Mouse (Mus musculus) cerebellum, postnatal 36 days (tissue): ENCODE measurements at regions not wholly inside any gene's neighbourhood (a gene's known extent, or its start where the extent isn't known, plus 50 kb on each side); places are given as distances from the start of the nearest gene placed in this dataset.

Experiments
- DNase-seq, 2 experiments: peaks; one replicate each; pipeline ENCODE4 v3.0.0; 2021 to 2022; ENCODE audit warnings: mixed read lengths in 2 of 2

DNA sequence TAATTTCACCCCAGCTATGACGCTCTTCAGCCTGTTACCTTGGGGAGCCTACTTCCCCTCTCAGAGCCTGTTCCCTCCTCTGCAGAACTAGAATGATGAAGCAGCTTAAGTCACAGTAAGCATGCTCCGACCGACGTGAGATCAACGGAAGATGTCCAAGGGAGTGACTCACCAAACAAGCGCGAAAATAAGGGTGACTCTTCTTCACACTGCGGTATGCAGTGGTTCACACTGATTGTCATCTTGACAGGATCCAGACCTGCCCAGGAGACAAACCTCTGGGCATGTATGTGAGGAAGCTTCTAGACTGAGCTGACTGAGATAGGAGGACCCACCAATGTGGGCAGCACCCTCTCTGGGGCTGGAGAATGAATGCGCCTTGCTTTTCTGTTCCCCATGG lies 116.3 kb upstream of the Tpm1 start:
- no peak for DNase-seq

DNA sequence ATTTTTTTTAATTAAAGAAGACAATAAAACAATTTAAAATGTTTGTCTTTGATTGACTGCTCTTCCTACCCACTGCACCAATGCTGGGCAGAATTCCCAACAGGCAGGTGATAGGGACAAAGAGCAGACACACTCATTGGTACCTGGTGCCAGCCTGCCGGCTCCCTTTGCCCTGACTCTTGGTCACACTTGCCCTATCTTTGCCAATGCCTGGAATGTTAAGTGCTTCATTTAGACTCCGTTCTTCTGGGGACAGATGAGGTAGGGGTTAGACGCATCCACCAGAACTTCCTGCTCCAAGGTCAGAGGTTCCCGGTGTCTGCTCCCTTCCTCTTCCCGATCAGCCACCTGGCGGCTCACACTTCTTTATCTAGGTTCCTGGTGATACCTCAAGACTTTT lies 114.5 kb upstream of the Tpm1 start:
- no peak for DNase-seq

DNA sequence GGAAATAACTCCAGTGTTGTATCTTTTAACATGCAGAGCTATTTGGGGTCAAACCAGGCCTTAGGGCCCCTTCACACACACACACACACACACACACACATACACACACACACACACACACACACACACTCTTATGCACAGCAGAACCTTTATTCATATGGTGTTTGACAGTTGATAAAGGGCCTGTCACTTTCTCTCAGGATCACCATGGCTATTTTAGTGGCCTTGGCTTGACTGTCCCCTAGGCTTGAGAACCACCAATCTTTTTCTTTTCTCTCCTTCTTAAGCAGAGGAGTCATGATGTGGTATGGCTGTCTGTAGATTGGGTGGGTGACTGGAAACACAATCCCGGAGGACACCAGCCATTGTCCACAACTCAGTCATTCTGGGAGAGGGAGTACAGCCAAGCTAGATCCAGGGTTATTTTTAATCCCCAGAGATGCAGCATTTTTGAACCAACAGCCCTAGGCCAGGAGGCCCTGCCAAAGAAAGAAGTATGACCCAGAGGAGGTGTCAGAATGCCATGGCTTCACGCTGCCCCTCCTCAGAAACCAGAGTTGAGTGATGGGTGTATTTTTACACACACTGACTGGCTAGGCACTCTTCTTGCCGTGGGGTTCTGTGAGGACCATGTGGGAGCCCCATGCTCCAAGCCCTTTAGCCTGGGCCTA lies 111.7 kb upstream of the Tpm1 start:
- DNase-seq = no peak

DNA sequence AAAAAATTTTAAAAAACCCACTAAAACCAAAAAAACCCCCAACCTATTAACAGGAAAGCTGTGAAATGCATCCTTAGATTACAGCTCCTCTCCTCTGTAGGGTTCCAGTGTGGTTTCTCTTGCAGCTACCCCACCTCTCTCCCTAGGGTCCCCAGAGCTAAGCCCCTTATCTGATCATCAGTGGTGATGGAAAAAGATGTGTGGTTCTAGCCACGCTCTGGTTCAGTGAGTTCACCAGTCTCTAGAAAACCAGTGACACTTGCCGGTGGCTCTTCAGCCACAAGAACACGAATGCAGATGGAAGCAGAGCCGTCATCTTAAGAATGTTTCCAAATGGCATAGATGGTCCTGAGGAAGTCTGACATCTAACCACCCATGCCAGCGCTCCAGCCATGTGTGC lies 111.1 kb upstream of the Tpm1 start:
- no peak for DNase-seq

DNA sequence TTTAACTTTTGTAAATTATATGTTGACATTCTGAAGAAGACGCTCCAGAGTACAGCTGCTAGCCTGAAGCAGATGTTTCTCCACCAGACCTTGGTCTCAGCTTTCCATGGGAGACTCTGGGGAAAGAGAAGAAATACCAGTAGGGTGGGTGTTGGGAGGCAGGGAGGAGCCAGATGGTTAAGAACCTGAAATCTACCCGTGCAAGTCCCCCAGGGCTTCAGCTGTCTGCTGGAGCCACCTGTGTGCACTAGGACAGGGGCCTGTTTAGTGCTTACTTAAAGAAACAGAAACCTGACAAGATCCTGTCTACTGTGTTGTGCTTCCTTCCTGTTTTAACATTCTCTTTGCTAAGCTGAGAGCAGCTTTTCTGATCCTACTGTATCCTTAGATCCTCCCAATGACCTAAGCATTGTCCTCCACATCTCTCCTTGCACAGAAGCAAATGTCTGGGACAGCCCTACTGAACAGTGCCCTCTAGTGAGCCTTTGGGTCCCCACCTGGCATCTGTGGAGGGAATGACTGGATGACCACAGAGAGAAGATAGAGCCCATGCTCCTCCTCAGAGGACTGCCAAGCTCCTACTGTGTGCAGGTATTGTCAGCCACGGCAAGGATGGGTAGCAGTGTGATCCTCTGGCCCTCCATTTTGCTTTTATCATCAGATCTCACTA lies 107.5 kb upstream of the Tpm1 start:
- peak; percentile 23 to 30 for DNase-seq

DNA sequence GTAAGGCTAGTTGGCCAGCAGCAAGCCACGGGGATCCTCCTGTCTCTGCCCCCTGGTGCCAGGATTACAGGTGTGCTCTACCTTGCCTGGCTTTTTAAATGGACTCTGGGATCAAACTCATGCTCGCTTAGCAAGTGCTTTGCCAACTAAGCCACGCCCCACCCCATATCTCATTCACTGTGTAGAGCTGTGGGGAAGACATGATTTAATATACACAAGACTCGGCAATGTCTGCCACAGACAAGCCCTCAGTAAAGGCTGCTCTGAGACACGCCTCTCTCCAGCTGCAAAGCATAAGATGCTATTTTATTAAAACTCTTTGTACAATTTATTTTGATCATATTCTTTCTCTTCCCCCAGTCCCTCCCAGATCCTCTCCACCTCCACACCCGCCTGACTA lies 104.9 kb upstream of the Tpm1 start:
- DNase-seq = no peak

DNA sequence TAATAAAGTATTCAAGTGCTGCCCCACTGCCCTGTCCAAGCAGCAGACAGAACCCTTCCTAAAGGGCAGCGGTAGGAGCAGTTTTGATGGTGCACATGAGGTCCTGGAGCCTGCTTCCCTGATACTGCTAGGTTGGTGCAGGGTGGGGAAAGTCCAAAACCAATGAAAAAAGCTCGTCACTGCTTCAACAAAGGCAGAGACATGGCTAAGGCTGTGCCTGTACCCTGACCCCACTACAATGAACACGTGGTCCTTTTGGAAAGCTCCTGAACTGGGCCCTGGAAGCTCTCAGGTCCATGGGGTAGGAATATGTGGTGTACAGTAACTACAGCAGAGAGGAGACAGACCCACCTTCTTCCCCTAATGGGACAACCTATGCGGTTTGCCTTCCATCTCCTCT lies 104.1 kb upstream of the Tpm1 start:
- no peak for DNase-seq

DNA sequence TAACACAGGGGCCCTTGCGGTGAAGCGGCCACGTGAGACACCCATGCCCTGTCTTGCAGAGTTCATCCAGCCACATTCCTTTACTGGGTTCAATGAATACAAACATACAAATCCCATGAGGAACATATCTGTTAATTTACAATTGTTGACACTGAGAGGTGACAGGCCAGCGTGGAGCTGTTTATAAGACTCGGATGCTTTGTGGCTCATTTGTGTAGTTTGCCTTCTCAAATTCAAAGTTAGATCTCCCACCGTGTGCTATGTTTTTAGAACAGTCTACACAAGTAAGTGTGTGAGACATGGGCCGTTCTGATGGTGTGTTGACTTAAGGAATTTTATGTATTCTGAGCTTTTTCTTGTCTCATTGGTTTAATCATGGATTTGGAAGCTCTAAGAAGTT lies 98.5 kb upstream of the Tpm1 start:
- DNase-seq = no peak

DNA sequence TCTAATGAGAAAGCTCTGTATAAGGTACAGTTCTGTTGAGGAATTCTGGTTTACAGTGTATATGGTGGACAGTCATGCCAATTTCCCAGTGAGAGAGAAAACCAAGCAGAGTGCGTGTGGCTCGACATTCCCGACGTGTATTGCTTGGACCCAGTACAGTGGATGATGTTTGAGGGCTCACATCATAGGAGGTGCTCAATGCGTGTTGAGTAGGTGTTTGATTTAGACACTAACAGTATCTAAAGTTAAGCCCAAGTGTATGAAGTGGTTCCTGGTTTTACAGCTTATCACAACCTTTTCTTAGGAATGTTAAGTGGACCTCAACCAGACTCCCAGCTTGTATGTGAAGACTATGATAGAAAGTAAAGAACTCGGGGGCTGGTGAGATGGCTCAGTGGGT lies 96.2 kb upstream of the Tpm1 start:
- DNase-seq = no peak

DNA sequence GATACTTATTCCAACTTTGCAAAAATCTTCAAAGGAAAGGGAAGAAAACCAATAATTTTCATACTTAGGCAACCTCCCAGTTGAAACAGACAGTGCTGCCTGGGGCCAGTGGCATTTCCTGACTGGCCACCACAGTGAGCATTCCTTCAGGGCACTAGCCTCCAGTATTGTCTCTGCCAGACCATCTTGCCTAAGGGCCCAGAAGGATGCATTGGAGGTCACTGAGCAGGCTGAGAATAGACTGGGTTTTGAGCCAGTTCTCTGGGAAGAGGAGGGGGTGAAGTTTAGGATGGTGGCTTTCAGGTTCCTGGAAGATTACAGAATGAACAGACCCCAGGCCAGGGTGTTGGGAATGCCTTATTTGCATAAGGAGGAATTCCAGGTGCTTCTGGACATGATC lies 95.3 kb upstream of the Tpm1 start:
- DNase-seq = no peak

DNA sequence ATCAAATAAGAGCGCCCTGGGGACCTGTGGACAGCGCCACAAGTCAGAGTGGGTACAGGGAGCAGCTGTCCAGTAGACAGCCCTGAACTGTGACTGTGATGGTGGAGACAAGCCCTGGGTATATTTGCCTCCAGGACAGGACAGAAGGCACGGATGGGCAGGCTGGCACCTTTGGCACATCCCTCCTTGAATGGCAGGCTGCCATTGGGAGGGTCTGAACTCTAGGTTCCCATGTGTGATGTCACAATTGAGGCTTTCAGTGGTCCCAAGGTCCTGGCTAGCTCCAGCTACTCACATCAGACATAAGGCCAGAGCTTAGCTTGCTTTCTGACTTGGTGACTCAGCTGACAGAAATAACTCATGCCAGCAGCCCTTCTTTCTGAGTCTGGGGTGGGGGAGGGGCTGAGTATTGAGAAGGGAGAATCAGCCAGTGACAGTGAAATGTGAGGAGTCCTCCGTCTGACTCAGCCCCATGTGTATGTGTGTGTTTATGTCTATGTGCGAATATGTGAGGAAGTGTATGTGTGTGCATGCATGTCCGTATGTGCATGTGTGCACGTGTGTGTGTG lies 91.2 kb upstream of the Tpm1 start:
- no peak for DNase-seq

DNA sequence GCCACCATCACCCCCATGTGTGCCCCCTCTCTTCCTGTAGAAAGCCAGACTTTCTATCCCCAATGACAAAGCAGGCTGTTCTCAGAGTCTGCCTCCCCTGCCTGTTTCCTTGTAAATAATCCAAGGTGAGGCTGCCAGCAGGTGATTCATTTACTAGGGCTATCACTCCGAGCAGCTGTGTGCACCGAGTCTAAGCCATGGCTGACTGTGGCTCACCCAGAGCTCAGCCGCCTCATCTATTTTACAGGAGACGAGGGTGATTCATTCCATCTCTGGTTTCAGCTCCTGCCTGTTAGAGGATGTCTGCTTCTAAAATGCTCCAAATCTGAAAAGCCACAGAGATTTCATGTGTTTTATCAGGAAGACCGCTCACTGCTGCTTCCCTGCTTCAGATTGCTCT lies 88.5 kb upstream of the Tpm1 start:
- DNase-seq = no peak

DNA sequence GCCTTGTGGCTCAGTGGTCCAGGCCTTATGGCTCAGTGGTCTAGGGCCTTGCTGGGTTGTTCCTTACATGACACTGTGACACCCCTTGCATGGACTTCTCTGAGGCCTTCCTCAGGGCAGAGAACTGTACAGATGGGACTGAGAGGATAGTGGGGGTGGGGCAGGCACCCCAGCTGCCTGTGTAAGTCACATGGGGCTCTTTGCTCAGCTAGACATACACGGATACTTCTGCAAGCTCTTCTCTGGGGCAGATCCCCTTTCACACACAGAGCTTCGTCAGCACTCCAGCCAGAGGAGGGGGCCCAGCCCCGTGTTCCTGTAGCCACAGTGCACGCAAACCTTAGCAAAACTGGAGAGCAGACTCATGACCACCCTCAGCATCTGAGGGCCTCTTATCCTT lies 87.9 kb upstream of the Tpm1 start:
- DNase-seq = no peak

DNA sequence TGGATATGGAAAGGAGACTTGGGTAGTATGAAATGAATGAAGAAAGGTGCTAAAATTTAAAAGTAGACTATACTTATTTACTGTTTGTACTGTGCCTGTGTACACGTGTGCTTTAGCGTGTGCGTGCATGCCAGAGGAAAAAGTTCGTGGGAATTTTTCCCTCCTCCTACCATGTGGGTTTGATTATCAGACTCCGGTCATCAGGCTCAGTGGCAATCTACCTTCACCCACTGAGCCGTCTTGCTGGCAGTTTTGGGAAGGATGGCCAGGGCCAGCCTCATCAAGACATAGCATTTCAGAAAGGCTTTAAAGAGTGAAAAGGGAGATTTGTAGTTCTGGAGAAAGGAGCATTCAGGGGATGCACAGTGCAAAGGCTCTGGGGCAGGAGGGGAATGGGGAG lies 87.0 kb upstream of the Tpm1 start:
- no peak for DNase-seq

DNA sequence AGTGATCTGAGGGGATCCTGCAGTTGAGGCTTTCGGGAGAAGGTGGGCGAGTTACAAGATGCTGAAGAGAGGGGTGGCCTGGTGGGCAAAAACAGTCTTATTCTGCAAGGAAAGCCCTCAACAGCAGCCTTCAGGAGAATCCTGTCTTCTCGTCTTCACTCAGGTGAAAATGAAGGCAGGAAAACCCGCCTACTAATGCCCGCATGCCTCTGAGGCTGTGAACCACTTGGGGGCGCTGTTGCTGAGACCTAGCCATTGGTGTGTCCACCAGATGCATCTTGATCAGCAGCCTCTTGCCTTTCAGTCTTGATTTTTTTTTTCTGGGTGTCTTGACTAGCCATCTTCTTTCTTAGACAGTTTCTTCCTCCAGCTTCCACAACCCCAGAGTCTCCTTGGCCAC lies 85.2 kb upstream of the Tpm1 start:
- no peak for DNase-seq

DNA sequence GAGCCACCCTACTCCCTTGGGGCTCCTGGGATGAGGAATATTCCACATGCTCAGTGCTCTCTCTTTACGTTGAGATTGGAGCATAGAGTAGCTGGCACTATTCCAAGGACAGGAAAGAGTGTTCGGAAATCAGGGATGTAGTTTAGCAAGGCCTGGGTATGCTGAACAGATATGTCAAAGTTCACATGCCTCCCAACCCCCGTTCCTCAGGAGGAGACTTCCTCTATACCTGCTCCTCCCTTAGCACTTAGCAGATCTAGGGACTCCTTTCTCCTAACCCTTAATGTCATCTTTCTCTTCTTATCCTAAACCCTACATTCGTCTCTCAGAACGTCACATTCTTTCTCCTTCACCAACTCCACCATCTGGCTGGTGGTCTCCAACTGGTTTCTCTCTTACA lies 83.2 kb upstream of the Tpm1 start:
- DNase-seq = no peak

DNA sequence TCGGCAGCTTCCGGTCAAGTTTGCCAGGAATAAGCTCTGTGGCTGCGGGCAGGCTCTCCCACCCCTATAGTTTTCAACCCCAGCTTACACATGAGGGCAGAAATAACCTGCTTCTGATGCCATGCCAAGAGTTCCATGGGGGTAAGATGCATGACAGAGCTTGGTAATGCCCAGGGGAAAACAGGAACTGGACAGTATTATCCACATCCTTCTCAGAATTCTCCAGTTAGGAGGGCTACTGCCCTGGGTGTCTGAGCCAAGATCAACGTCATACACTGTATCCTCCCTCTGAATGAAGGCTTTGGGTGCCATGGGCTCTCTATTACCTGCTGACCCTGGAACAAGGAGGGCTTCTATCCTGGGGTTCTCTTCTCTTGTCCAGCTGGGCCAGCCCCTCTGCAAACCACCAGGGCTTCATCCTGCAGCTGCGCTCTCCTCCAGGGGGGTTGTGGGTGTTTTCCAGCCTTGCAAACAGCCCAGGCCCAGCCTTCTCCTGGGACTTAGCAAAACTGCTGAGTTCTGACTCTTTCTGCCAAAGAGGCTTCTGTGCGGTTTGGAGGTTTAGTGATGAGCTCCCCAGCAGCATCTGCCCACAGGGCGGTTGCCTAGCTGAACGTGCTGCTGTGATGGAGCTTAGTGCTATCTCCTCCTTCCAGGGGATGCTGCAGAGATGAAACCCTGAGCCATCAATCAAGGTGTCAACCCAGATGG lies 81.7 kb upstream of the Tpm1 start:
- DNase-seq = no peak

DNA sequence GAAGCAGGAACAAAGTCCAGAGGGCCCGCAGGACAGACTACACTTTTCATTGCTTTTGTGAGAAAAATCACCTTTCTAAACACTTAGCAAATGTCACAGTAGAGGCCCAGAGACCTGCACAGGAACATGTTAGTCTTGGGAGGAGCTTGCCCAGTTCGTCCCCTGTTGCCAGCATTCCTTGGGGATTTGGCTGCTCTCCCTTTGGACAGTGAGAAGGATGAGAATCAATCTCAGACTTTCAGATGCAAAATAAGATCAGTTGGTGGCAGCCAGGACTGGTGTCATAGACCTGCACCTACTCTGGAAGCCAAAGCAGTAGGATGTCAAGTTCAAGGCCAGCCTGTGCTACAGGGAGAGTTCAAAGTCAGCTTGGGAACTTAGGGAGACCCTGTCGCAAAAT lies 80.7 kb upstream of the Tpm1 start:
- DNase-seq = no peak

DNA sequence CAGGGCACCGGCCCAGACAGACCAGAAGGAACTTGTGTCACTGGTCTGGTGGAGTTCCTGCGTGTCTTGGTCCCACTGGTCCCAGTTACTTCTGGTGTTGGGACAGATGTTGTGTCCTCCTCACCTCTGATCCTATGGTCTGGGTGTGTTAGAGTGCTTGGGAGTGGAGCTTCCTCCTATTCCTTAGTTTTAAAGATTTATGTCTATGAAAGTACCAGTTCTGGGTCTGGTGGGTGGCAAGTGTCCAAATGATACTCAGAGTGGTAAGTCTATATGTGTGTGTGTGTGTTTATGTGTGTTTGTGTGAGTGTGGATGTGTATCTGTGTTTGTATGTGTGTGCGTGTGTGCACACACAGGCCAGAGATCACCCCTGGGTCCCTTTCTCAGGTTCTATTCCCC lies 79.9 kb upstream of the Tpm1 start:
- DNase-seq = no peak

DNA sequence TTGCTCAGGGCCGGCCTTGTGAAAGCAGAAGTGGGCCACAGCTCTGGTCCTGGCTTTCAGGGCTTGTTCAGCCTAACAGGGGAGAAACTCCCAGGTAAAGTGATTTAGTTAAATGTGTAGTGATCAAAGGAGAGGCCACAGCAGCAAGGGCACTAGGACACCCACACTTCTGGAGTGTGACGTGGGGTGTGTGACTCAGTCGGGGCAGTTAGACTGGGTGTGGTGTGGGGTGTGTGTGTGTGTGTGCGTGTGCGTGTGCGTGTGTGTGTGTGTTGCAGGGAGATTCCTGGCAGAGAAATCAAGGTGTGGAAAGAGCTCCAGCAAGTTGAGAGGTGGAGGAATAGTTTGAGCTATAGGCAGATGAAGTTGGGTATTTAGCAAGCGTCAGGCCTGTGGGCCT lies 72.5 kb upstream of the Tpm1 start:
- DNase-seq = no peak

DNA sequence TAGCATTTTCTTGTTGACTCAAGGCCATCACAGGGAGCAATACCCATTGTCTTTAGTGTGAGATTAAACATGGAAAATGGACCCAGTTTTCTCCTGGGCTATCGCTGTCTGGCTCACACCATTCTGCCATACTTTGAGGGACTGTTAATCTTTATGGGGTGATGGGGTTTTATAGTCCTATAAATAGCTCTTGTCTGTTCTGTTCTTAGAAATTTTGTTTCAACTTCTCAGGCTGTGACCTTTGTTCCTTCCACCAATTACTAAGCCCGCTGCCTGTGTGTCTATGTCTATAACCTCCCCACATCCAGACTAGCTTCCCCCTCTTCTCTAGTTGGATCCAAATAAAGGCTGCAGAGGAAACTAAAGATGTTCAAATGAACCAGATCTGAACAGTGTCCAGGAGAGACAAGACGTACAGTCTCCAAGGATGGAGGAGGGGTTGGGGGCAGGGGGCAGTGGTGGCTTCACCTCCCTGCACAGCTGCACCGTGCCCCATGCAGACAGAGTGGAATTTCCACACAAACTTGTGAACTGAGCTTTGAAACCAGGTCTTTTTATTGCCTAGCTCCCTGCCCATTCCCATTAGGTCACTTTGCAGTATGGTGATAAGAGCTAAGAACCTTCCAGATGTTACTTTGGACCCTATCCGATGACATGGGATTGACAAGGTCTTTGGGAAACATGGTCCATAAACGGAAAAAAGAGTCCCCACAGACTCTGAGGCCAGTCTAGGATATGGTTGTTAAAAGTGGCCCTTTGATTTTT lies 69.9 kb upstream of the Tpm1 start:
- no peak for DNase-seq

DNA sequence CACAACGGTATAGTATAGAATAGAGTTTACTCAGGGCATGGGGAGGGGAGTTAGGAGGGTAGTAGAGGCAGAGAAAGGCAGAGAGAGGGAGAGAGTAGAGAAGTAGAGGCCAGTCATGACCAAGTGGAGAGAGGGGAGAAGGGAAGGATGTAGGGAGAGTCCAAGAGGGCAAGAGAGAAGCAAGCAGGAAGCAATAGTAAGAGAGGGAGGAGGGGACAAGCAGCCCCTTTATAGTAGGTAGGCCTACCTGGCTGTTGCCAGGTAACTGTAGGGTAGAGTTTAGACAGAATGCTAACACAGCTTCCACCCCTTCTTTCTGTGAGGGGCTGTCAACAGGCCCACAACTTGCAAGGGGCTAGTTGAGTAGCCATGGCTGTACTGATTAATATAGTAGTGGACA lies 69.2 kb upstream of the Tpm1 start:
- no peak for DNase-seq

DNA sequence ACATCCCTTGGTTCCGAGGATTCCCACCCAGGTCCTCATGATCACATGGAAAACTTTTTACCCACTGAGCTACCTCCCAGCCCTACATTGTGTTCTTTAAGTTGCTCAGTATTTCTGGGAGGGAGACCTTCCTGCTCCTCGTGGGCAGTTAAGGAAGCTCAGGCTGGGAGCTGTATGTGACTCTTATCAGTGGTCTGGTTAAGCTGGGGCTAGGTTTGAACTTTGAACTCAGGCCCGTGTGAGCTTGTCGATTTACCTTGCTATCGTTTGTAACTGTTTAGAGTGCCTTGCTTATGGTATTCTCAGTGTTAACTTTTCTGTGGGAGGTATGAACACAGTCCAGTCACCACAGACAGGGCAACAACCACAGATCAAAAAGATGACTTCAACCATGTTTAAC lies 68.4 kb upstream of the Tpm1 start:
- no peak for DNase-seq
